Mouse (Mus musculus) bone marrow macrophage, adult 2 months (primary cell): ENCODE results near the gene Ptges. TPM values are rescaled to one million over a fixed set of nuclear protein-coding genes. Genes with fewer than 3 reads are reported as not detected.

Experiments
- H3K27ac ChIP-seq: 2 replicates; pipeline ENCODE4 v1.5.1; 2012; ENCODE audit warnings: low read depth, low read length; ENCODE audit not compliant: insufficient read depth
- H3K4me1 ChIP-seq: 2 replicates; pipeline ENCODE4 v1.6.1; 2012; ENCODE audit warnings: low read length; ENCODE audit not compliant: control insufficient read depth, insufficient read depth
- H3K4me3 ChIP-seq: 2 replicates; pipeline ENCODE4 v1.5.1; 2012; ENCODE audit warnings: mild to moderate bottlenecking, low read length, moderate library complexity; ENCODE audit not compliant: insufficient read depth
- CTCF ChIP-seq: IDR thresholded peaks from 2 replicates; pipeline ENCODE4 v1.5.1; 2012; ENCODE audit warnings: low read depth, mild to moderate bottlenecking, low read length, moderate library complexity
- POLR2A ChIP-seq: IDR thresholded peaks from 2 replicates; pipeline ENCODE4 v1.6.1; 2012; ENCODE audit warnings: mild to moderate bottlenecking, low read depth, low read length, borderline replicate concordance
- polyA plus RNA-seq: library from polyadenylated mRNA; stranded (reverse); fragments of >200 nt; gene quantifications from 2 replicates; pipeline ENCODE4 v1.2.4, GENCODE M21; 2012; ENCODE audit not compliant: missing spikeins, insufficient read depth, insufficient read length

The Ptges gene
- polyA plus RNA-seq, 1 experiment, result 2.7 TPM

GRCm38 (mm10) chr2:30863574-30863973, 66.1 kb downstream of the Ptges start:
- H3K4me3 ChIP-seq, result no peak overlapping the region
- H3K27ac ChIP-seq, result no peak overlapping the region
- TF ChIP-seq POLR2A (no peak), CTCF (no peak)
- H3K4me1 ChIP-seq, result no peaks in the 10 kb centered on the region

GRCm38 (mm10) chr2:30862081-30862480, 67.6 kb downstream of the Ptges start:
- Histone ChIP-seq H3K27ac (no peak overlapping the region), H3K4me1 (no peaks in the 10 kb centered on the region), H3K4me3 (no peak overlapping the region)
- TF ChIP-seq CTCF, result no peak
- no peak for TF ChIP-seq POLR2A

DNA sequence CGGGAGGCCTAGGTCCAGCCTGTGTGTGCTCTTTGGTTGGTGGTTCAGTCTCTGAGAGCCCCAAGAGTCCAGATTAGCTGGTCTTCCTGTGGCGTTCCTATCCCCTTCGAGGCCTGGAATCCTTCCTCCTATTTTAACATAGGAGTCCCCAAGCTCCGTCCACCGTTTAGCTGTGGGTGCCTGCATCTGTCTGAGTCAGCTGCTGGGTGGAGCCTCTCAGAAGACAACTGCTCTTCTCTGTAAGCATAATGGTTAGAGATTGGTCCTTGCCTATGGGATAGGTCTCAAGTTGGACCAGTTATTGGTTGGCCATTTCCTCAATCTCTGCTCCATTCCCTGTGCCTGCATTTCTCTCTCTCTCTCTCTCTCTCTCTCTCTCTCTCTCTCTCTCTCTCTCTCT, 69.9 kb downstream of the Ptges start:
- Histone ChIP-seq H3K4me1 (no peaks in the 10 kb centered on the region), H3K27ac (no peak overlapping the region), H3K4me3 (no peak overlapping the region)
- TF ChIP-seq CTCF, result no peak
- TF ChIP-seq POLR2A, result no peak

DNA sequence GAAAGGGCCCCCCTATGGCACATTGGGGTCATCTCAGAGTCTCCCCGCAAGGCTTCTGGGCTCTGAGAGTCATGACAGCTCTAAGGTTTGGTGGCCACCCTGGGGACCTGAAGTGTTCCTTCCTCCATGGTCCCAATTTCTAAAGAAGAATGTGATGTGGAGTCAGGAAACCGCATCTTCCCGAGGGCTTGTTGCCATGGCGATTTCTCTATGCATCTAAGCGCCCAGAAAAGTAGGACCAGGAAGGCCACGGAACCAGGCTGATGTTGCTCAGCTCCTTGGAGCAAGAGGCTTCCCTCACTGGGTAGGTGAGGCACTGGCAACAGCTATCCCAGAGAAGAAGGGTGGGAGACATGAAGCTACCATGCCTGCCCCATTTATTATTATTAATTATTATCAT, 72.6 kb downstream of the Ptges start:
- Histone ChIP-seq H3K4me1 (no peaks in the 10 kb centered on the region), H3K4me3 (no peak overlapping the region), H3K27ac (no peak overlapping the region)
- no peak for TF ChIP-seq POLR2A

DNA sequence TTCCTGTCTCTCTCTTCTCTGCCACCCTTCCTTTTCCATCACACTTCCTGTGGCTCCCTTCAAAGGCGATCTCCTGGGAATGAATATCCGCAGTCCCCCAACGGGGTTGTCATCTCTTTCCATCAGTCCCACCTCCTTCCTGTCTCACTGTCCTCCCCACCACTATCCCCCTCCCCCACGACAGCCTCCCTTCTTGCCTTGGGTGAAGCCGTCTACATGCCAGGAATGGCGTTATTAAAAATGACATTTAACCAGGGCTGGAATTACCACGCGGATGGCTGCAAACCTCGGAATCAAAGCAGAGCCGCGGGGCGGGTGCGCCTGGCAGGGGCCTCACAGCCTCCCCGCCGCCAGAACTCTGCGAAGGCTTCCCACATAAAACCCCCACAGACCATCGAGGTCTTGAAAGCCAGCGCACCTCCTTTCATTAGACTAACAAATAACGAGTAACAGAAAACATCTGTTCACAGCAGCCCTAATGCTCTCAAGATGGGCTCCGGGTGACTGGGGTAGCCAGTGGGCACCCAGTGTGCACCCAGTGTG, 76.8 kb downstream of the Ptges start:
- no peak overlapping the region for H3K4me3 ChIP-seq
- TF ChIP-seq POLR2A (no peak), CTCF (no peak)
- H3K4me1 ChIP-seq, result no peaks in the 10 kb centered on the region
- no peak overlapping the region for H3K27ac ChIP-seq

DNA sequence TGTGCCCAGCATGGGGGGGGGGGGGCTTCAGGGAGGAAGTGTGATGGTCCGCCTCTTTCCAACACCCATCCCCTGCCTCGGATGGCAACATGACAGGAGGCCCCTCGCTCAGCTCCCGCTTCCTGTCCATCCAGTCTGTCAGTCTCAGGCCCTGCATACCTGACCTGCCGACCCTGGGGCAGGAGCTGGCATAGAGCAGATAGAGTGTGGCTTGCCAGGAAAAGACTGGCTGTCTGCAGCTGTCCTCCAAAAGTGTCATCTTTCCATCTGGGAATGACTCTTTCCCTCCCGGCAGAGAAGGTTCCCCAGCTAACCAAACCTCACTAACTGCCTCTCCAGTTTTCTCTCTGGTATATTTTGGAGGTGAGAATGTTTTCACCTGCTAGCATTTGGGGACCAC, 79.1 kb downstream of the Ptges start:
- Histone ChIP-seq H3K4me3 (no peak overlapping the region), H3K4me1 (no peaks in the 10 kb centered on the region)
- TF ChIP-seq POLR2A, result no peak
- TF ChIP-seq CTCF, result no peak

GRCm38 (mm10) chr2:30848184-30848583, 81.5 kb downstream of the Ptges start:
- Histone ChIP-seq H3K4me1 (no peaks in the 10 kb centered on the region), H3K4me3 (no peak overlapping the region), H3K27ac (no peak overlapping the region)
- no peak for TF ChIP-seq CTCF
- TF ChIP-seq POLR2A, result no peak

More for the DNA sequence above, 79.1 kb downstream of the Ptges start:
- H3K27ac ChIP-seq, result no peak overlapping the region

GRCm38 (mm10) chr2:30846723-30847122, 82.9 kb downstream of the Ptges start:
- no peak overlapping the region for H3K27ac ChIP-seq
- H3K4me3 ChIP-seq, result no peak overlapping the region
- no peaks in the 10 kb centered on the region for H3K4me1 ChIP-seq
- TF ChIP-seq POLR2A (no peak), CTCF (no peak)

GRCm38 (mm10) chr2:30846236-30846635, 83.4 kb downstream of the Ptges start:
- Histone ChIP-seq H3K4me3 (no peak overlapping the region), H3K27ac (no peak overlapping the region), H3K4me1 (no peaks in the 10 kb centered on the region)
- TF ChIP-seq POLR2A (no peak), CTCF (no peak)

DNA sequence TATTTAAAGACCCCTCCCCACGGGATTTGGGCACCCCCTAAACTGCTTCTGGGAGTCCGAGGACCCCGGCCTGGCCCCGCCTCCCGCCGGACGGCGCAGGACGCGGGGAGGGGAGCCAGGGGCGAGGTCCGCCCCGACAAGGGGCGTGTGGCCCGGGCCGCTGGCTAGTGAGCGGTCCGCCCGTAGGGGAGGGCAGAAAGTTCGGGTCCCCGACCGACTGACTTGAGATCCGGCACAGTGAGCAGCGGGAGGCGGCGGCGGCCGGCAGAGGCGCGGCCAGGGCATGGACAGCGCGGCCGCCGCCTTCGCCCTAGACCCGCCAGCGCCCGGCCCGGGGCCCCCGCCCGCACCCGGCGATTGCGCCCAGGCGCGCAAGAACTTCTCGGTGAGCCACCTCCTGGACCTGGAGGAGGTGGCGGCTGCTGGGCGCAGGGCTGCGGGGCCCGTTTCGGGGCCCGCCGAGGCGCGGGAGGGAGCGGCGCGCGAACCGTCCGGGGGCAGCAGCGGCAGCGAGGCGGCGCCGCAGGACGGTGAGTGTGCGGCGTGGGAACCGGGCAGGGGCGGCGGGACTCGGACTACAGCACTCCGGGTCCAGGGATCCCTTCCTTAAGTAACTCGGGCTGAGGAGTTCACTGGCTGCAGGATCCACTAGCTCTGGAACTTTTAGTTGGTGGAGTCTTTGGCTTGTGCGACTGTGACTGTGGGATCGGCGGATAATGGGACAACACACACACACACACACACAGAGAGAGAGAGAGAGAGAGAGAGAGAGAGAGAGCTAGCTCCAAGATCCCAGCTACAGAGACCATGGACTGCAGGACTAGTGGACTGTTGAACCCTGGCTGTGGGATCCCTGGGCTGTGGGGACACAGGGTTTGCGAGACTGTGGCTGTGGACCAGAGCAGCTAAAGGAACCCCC, 84.3 kb downstream of the Ptges start:
- Histone ChIP-seq H3K4me1 (no peaks in the 10 kb centered on the region), H3K4me3 (peak overlapping the region; percentile 36), H3K27ac (no peak overlapping the region)
- TF ChIP-seq POLR2A (no peak), CTCF (no peak)

GRCm38 (mm10) chr2:30842615-30843014, 87.0 kb downstream of the Ptges start:
- Histone ChIP-seq H3K4me3 (no peak overlapping the region), H3K4me1 (no peaks in the 10 kb centered on the region), H3K27ac (no peak overlapping the region)
- TF ChIP-seq CTCF (no peak), POLR2A (no peak)

Other genes with a start within 250 kb of the Ptges start
- gene 1700001O22Rik, start 126.2 kb downstream of the Ptges start, polyA plus RNA-seq, result not detected in 2 replicates
- 7.4 and 9.3 TPM in 2 replicates for gene Ntmt1, start 122.0 kb downstream of the Ptges start, polyA plus RNA-seq
- gene Asb6, start 99.5 kb downstream of the Ptges start, polyA plus RNA-seq, result 19.2 and 19.6 TPM in 2 replicates
- gene Prrx2, start 94.9 kb downstream of the Ptges start, polyA plus RNA-seq, result 0.63 TPM in 1 of 2 replicates, not detected in the other
- 26.9 and 28.3 TPM in 2 replicates for gene Tor1b, start 23.1 kb upstream of the Ptges start, polyA plus RNA-seq
- gene Tor1a, start 38.1 kb upstream of the Ptges start, polyA plus RNA-seq, result 45.2 and 53.7 TPM in 2 replicates
- gene BC005624, start 52.3 kb upstream of the Ptges start, polyA plus RNA-seq, result 90.8 and 96.9 TPM in 2 replicates
- gene Usp20, start 52.4 kb upstream of the Ptges start, polyA plus RNA-seq, result 7.1 and 9.7 TPM in 2 replicates
- gene Fnbp1, start 212.1 kb upstream of the Ptges start, polyA plus RNA-seq, result 255 and 258 TPM in 2 replicates
- gene Gpr107, start 222.5 kb upstream of the Ptges start, polyA plus RNA-seq, result 66.1 and 80.8 TPM in 2 replicates